Mouse (Mus musculus) spleen, adult 2 months (tissue): ENCODE measurements around the gene Tapbp.

ENCODE experiments used
- CTCF ChIP-seq: fragments of 200-500 bp; IDR thresholded peaks from 2 replicates; pipeline ENCODE4 v1.5.1; 2011; ENCODE audit warnings: mild to moderate bottlenecking, inconsistent platforms; ENCODE audit not compliant: insufficient read depth, insufficient read length, insufficient replicate concordance; ENCODE audit errors: extremely low read depth
- POLR2A ChIP-seq: fragments of 200-500 bp; IDR thresholded peaks from 2 replicates; pipeline ENCODE4 v1.6.1; 2011; ENCODE audit warnings: low read depth, low read length, inconsistent platforms

GRCm38 (mm10) chr17:33913905-33914304 lies 1.8 kb upstream of the Tapbp start:
- TF ChIP-seq CTCF (no peak), POLR2A (no peak)
